Mouse (Mus musculus) CH12.LX (cell line): ENCODE data around the gene Tas2r134. TPM values are rescaled to one million over a fixed set of nuclear protein-coding genes. Genes with fewer than 3 reads are reported as not detected.

Experiments used
- DNase-seq: peaks from one replicate; pipeline ENCODE4 v3.0.0-alpha.2; 2013; ENCODE audit errors: extremely low read depth
- H3K27ac ChIP-seq: 2 replicates; pipeline ENCODE4 v1.5.1; 2012; ENCODE audit warnings: low read depth, mild to moderate bottlenecking, control low read depth, moderate library complexity; ENCODE audit not compliant: insufficient read depth
- H3K27me3 ChIP-seq: replicated peaks from 2 replicates; pipeline ENCODE3; 2012; ENCODE audit warnings: inconsistent platforms
- H3K36me3 ChIP-seq, 2 experiments: replicated peaks in 1 of 2; 2 replicates each; pipeline versions ENCODE3 to v1.6.1; 2012; ENCODE audit warnings: inconsistent platforms in 1 of 2, low read length in 1 of 2, mild to moderate bottlenecking in 1 of 2, mixed read lengths in 1 of 2, moderate library complexity in 1 of 2; ENCODE audit not compliant: control insufficient read depth in 1 of 2, insufficient read depth in 1 of 2
- H3K4me1 ChIP-seq, 2 experiments: 2 replicates each; pipeline ENCODE4 v1.6.1; 2012; ENCODE audit warnings: inconsistent platforms in 1 of 2, moderate library complexity in 1 of 2; ENCODE audit not compliant: insufficient read depth in 2 of 2, control insufficient read depth in 1 of 2
- H3K4me2 ChIP-seq: 2 replicates; pipeline ENCODE4 v1.6.1; 2012; ENCODE audit warnings: low read depth, mild to moderate bottlenecking, control low read depth; ENCODE audit not compliant: poor library complexity, insufficient read depth, severe bottlenecking
- H3K4me3 ChIP-seq, 3 experiments: fragments of 150-350 bp in 1 of 3; sonication (generic) in 1 of 3; replicated peaks in 1 of 3; 2 replicates each; pipeline versions ENCODE3 to v1.5.1; 2011 to 2012; ENCODE audit warnings: low read depth in 2 of 3, low read length in 2 of 3, mild to moderate bottlenecking in 2 of 3, moderate library complexity in 2 of 3, control low read depth in 1 of 3, improper control_type of control experiment in 1 of 3, inconsistent platforms in 1 of 3, mixed read lengths in 1 of 3; ENCODE audit not compliant: poor library complexity in 1 of 3
- H3K79me2 ChIP-seq: replicated peaks from 2 replicates; pipeline ENCODE4 v1.6.1; 2012; ENCODE audit warnings: mild to moderate bottlenecking, moderate library complexity; ENCODE audit not compliant: control insufficient read depth, poor library complexity, insufficient read depth, severe bottlenecking; ENCODE audit errors: extremely low read depth
- H3K9ac ChIP-seq: 2 replicates; pipeline ENCODE4 v1.6.1; 2012; ENCODE audit warnings: low read depth, mild to moderate bottlenecking, control low read depth, moderate library complexity; ENCODE audit not compliant: insufficient read depth
- H3K9me3 ChIP-seq: replicated peaks from 2 replicates; pipeline ENCODE3; 2012; ENCODE audit warnings: low read length, inconsistent platforms, mixed read lengths
- BHLHE40 ChIP-seq: IDR thresholded peaks from 2 replicates; pipeline ENCODE4 v1.6.1; 2011; ENCODE audit warnings: mild to moderate bottlenecking, low read depth, low read length, improper control_type of control experiment
- CHD2 ChIP-seq: IDR thresholded peaks from 2 replicates; pipeline ENCODE4 v1.6.1; 2011; ENCODE audit warnings: low read length, improper control_type of control experiment
- E2F4 ChIP-seq: IDR thresholded peaks from 2 replicates; pipeline ENCODE4 v1.6.1; 2011; ENCODE audit warnings: low read depth, low read length, improper control_type of control experiment; ENCODE audit not compliant: insufficient replicate concordance
- ELF1 ChIP-seq: IDR thresholded peaks from 2 replicates; pipeline ENCODE4 v1.6.1; 2014; ENCODE audit warnings: low read depth, mild to moderate bottlenecking, inconsistent platforms, low read length, improper control_type of control experiment
- ETS1 ChIP-seq: conservative IDR thresholded peaks from 2 replicates; pipeline ENCODE4 v1.6.1; 2012; ENCODE audit warnings: low read depth, mild to moderate bottlenecking, inconsistent platforms, low read length, improper control_type of control experiment, moderate library complexity
- GABPA ChIP-seq: IDR thresholded peaks from 2 replicates; pipeline ENCODE4 v1.6.1; 2012; ENCODE audit warnings: low read depth, low read length, improper control_type of control experiment, inconsistent platforms; ENCODE audit not compliant: insufficient replicate concordance
- HCFC1 ChIP-seq: IDR thresholded peaks from 2 replicates; pipeline ENCODE4 v1.6.1; 2012; ENCODE audit warnings: low read depth, mild to moderate bottlenecking, inconsistent platforms, low read length, improper control_type of control experiment
- JUN ChIP-seq: IDR thresholded peaks from 2 replicates; pipeline ENCODE4 v1.6.1; 2011; ENCODE audit warnings: low read depth, mild to moderate bottlenecking, low read length, improper control_type of control experiment, moderate library complexity; ENCODE audit not compliant: insufficient read depth
- KAT2A ChIP-seq: IDR thresholded peaks from 2 replicates; pipeline ENCODE4 v1.6.1; 2012; ENCODE audit warnings: low read length, improper control_type of control experiment, inconsistent platforms; ENCODE audit not compliant: insufficient replicate concordance
- MAZ ChIP-seq: IDR thresholded peaks from 2 replicates; pipeline ENCODE4 v1.6.1; 2012; ENCODE audit warnings: low read depth, mild to moderate bottlenecking, inconsistent platforms, low read length, improper control_type of control experiment, moderate library complexity
- MEF2A ChIP-seq: IDR thresholded peaks from 2 replicates; pipeline ENCODE4 v1.6.1; 2014; ENCODE audit warnings: low read depth, mild to moderate bottlenecking, inconsistent platforms, low read length, improper control_type of control experiment, borderline replicate concordance
- MXI1 ChIP-seq: IDR thresholded peaks from 2 replicates; pipeline ENCODE4 v1.6.1; 2011; ENCODE audit warnings: mild to moderate bottlenecking, low read depth, low read length, improper control_type of control experiment
- SIN3A ChIP-seq: IDR thresholded peaks from 2 replicates; pipeline ENCODE4 v1.6.1; 2012; ENCODE audit warnings: low read length, improper control_type of control experiment, inconsistent platforms
- SMC3 ChIP-seq: IDR thresholded peaks from 2 replicates; pipeline ENCODE4 v1.6.1; 2011; ENCODE audit warnings: low read depth, low read length, improper control_type of control experiment
- TBP ChIP-seq: conservative IDR thresholded peaks from 2 replicates; pipeline ENCODE4 v1.6.1; 2011; ENCODE audit warnings: low read depth, low read length, improper control_type of control experiment
- UBTF ChIP-seq: IDR thresholded peaks from 2 replicates; pipeline ENCODE4 v1.6.1; 2012; ENCODE audit warnings: low read depth, mild to moderate bottlenecking, inconsistent platforms, low read length, improper control_type of control experiment, moderate library complexity
- USF1 ChIP-seq: IDR thresholded peaks from 2 replicates; pipeline ENCODE4 v1.6.1; 2014; ENCODE audit warnings: low read depth, mild to moderate bottlenecking, inconsistent platforms, low read length, improper control_type of control experiment
- ZC3H11A ChIP-seq: IDR thresholded peaks from 2 replicates; pipeline ENCODE4 v1.6.1; 2012; ENCODE audit warnings: low read depth, mild to moderate bottlenecking, inconsistent platforms, low read length, improper control_type of control experiment
- ZKSCAN1 ChIP-seq: IDR thresholded peaks from 2 replicates; pipeline ENCODE4 v1.6.1; 2012; ENCODE audit warnings: low read depth, inconsistent platforms, low read length, improper control_type of control experiment, borderline replicate concordance
- ZMIZ1 ChIP-seq: IDR thresholded peaks from 2 replicates; pipeline ENCODE4 v1.6.1; 2012; ENCODE audit warnings: low read depth, mild to moderate bottlenecking, inconsistent platforms, low read length, improper control_type of control experiment
- dilution Hi-C: fragments of 300-500 bp; cut with MboI; formaldehyde crosslinking; loops from 2 replicates; pipeline ENCODE4 v1.14.3; 2020; ENCODE audit warnings: low sequenced_read_pairs; ENCODE audit not compliant: extremely low pct_unique_long_range_greater_than_20kb, extremely low pct_ligation_motif_present
- in situ Hi-C: fragments of 300-500 bp; cut with MboI; formaldehyde crosslinking; loops from 3 replicates; pipeline ENCODE4 v1.14.3; 2019; ENCODE audit warnings: low sequenced_read_pairs, low pct_ligation_motif_present, low pct_unique_long_range_greater_than_20kb, mixed read lengths
- polyA plus RNA-seq: library from polyadenylated mRNA; unstranded; fragments of >175 nt; gene quantifications from 2 replicates; pipeline ENCODE4 v1.2.1, GENCODE M21; 2012; ENCODE audit warnings: low read depth; ENCODE audit not compliant: insufficient read length
- total RNA-seq, 2 experiments: library from RNA; depleted of rRNA; stranded (reverse); fragments of 300-350 nt in 1 of 2; fragments of >200 nt in 1 of 2; gene quantifications; 2 replicates each; pipeline ENCODE4 v1.2.3; 2012 to 2014

Tas2r134 gene
- total and polyA plus RNA-seq, 3 experiments = not detected

DNA sequence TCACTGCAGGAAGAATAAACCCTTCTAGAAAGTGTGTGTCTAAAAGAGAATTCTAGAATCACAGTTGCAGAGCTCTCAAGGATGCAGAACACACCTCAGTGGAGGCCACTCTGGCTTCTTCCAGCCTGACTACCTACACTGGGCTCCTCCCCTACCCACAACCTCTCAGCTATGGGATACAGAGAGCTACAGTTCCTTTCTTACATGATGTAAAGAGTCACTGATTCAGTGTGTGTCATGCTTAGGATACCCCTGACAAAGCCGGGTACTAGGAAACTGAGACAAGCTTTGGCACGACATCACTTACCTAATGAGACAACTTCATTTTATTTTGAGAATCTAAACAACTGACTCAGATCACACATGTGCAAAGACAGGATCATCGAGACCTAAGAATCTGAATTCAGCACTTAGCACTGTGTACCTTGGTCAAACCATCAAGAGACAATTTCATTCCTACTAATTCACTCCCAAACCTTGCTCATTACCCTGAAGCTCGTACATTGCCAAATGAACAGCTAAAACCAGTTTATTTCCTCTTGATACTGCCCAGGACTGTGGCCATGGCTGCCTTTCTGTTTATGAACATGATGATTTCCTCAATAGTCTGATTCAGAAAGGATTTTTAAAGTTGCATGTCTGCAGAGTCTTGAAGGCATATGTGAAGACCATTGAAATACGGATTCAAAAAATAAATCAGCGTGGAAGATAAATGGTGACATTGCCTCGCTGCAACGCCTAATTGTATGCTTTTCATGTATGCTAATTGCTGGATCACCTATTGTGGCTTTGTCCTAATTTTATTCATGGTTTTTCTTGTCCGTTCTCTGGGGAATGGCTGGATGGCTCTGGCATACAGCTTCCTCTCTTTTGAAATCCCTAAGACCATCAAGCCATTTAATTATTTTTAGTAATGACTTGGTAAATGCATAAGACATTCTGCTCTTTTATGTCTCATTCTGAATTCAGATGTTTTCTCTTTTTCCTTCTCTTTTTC lies 43.0 kb upstream of the Tas2r134 start:
- H3K9me3 ChIP-seq = no peaks in the 10 kb centered on the region
- in situ Hi-C loops (no loop called here), dilution Hi-C loops (no loop called here)
- H3K36me3 ChIP-seq = no peaks in the 10 kb centered on the region
- H3K4me1 ChIP-seq = peaks cover 5 to 22% of the 10 kb centered on the region in 2 experiments
- no peak overlapping the region for H3K4me3 ChIP-seq
- H3K27ac ChIP-seq = no peak overlapping the region
- no peaks in the 10 kb centered on the region for H3K79me2 ChIP-seq
- DNase-seq = no peak
- TF ChIP-seq ETS1 (no peak), USF1 (no peak), TBP (no peak), ZMIZ1 (no peak), MXI1 (no peak), KAT2A (no peak), E2F4 (no peak), BHLHE40 (no peak), MAZ (no peak), ELF1 (no peak), GABPA (no peak), ZC3H11A (no peak), UBTF (no peak), SIN3A (no peak), JUN (no peak), SMC3 (no peak), MEF2A (no peak), ZKSCAN1 (no peak), HCFC1 (no peak)
- H3K27me3 ChIP-seq = no peaks in the 10 kb centered on the region
- no peak overlapping the region for H3K9ac ChIP-seq
- no peak overlapping the region for H3K4me2 ChIP-seq

DNA sequence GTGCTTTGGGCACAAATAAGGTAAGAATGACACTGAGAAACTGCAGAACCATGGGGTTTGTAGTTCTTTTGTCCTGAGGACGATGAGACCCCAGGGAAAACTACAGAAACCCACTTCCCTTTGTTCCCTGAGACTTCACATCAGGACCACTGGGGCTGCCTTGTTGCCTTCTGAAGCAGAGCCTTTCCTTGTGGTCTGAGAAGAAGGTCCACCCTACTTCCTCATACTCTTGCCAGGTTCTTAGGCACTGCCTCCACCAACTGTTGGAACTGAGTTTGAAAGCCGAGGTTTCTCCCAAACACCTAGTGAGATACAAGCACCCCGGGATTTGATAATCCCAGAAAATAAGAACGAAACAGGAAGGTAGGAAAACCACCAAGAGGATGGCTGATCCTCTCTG lies 39.0 kb upstream of the Tas2r134 start:
- Histone ChIP-seq H3K9ac (no peak overlapping the region), H3K27me3 (no peaks in the 10 kb centered on the region), H3K4me3 (no peak overlapping the region), H3K9me3 (no peaks in the 10 kb centered on the region), H3K4me1 (no peaks in the 10 kb centered on the region; a peak in 1 of 4 replicates), H3K4me2 (no peak overlapping the region), H3K79me2 (no peaks in the 10 kb centered on the region), H3K36me3 (no peaks in the 10 kb centered on the region), H3K27ac (no peak overlapping the region)
- dilution Hi-C loops = no loop called here
- no peak for DNase-seq
- TF ChIP-seq CHD2 = no peak
- in situ Hi-C loops = no loop called here
